ENCODE assay signal across 8 mouse cellular contexts in genomic region chr13:51616417-51617044, GRCm38 (mm10). TPM values are rescaled to one million over a fixed set of nuclear protein-coding genes. Genes with fewer than 3 reads are reported as not detected.
DNase-seq lines count a peak whose midpoint lies in the region; ATAC-seq and TF ChIP-seq lines count a peak whose summit lies in the region.
"Had no signal": no experiment of that assay in that cellular context is flagged by ENCODE, and none has a peak within 500 bp of the region (broad histone marks: within the 10 kb centered on the region; RNA-seq: fewer than 3 reads in every experiment).

No protein-coding gene starts in this region.

- no peak overlapping the region for H3K9ac ChIP-seq in hindbrain, embryonic 13.5 days
- H3K9ac ChIP-seq in midbrain, embryonic 12.5 days (replicated peaks), result no peak overlapping the region
- H3K9ac ChIP-seq: limb, embryonic 15.5 days had no signal

- peak; percentile 75 for ATAC-seq in hindbrain, embryonic 13.5 days (ENCODE audit: low FRiP score)
- peak; percentile 71 for ATAC-seq in midbrain, embryonic 12.5 days (ENCODE audit: low FRiP score, low read depth)

- H3K27ac ChIP-seq in hindbrain, embryonic 13.5 days, result peak overlapping the region; percentile 23; the same call in 1 of the 2 replicates
- H3K27ac ChIP-seq in midbrain, embryonic 12.5 days (replicated peaks), result no peak overlapping the region
- H3K27ac ChIP-seq in gastrocnemius, adult 2 months, result no peak overlapping the region

- H3K4me1 ChIP-seq in E14TG2a.4 (replicated peaks; ENCODE audit: low read depth, low read length), result peaks cover 52% of the 10 kb centered on the region
- peaks cover 9% of the 10 kb centered on the region for H3K4me1 ChIP-seq in hindbrain, embryonic 13.5 days (replicated peaks)
- H3K4me1 ChIP-seq in midbrain, embryonic 12.5 days, result peaks cover 16% of the 10 kb centered on the region

- H3K4me3 ChIP-seq in E14TG2a.4 (replicated peaks; ENCODE audit: low read length), result peak overlapping the region; percentile 60
- no peak overlapping the region for H3K4me3 ChIP-seq in hindbrain, embryonic 13.5 days
- no peak overlapping the region for H3K4me3 ChIP-seq in midbrain, embryonic 12.5 days
- no peak overlapping the region for H3K4me3 ChIP-seq in gastrocnemius, adult 2 months
- H3K4me3 ChIP-seq: limb, embryonic 15.5 days had no signal

- peak; percentile 94 for DNase-seq in R1 (ENCODE audit: low read depth, low spot score)
- DNase-seq in urinary bladder, postnatal 36 days (ENCODE audit: low spot score in 2 of 2), result no peak
- DNase-seq in heart, adult 9 months (ENCODE audit: low spot score in 2 of 2), result no peak
- no peak for DNase-seq in gastrocnemius, adult 2 months

- no peaks in the 10 kb centered on the region for H3K27me3 ChIP-seq in E14TG2a.4 (ENCODE audit: insufficient read depth, low read length)
- no peaks in the 10 kb centered on the region for H3K27me3 ChIP-seq in hindbrain, embryonic 13.5 days
- H3K27me3 ChIP-seq in midbrain, embryonic 12.5 days, result no peaks in the 10 kb centered on the region
- H3K27me3 ChIP-seq: limb, embryonic 15.5 days had no signal

- no peaks in the 10 kb centered on the region for H3K9me3 ChIP-seq in E14TG2a.4 (ENCODE audit: low read length)
- no peaks in the 10 kb centered on the region for H3K9me3 ChIP-seq in hindbrain, embryonic 13.5 days
- H3K9me3 ChIP-seq in midbrain, embryonic 12.5 days, result no peaks in the 10 kb centered on the region
- H3K9me3 ChIP-seq: limb, embryonic 15.5 days had no signal

- H3K4me2 ChIP-seq in hindbrain, embryonic 13.5 days, result 0 out of 2 replicates have a peak overlapping the region, but pooled peaks have one; percentile 11
- H3K4me2 ChIP-seq in midbrain, embryonic 12.5 days (replicated peaks), result 0 out of 2 replicates have a peak overlapping the region, but pooled peaks have one; percentile 7
- H3K4me2 ChIP-seq: limb, embryonic 15.5 days had no signal

- no peak for TF ChIP-seq CTCF in E14TG2a.4 (conservative IDR thresholded peaks at IDR 0.05; ENCODE audit: low read length)
- TF ChIP-seq CTCF in gastrocnemius, adult 2 months (IDR thresholded peaks at IDR 0.05), result no peak

- H3K36me3 ChIP-seq in E14TG2a.4 (ENCODE audit: insufficient read depth, low read length), result no peaks in the 10 kb centered on the region
- no peaks in the 10 kb centered on the region for H3K36me3 ChIP-seq in hindbrain, embryonic 13.5 days
- H3K36me3 ChIP-seq in midbrain, embryonic 12.5 days, result no peaks in the 10 kb centered on the region
- H3K36me3 ChIP-seq: limb, embryonic 15.5 days had no signal

- WGBS in hindbrain, embryonic 13.5 days, result 8% methylated on average over 12 of the region's 12 CpGs
- 15% methylated on average over 12 of the region's 12 CpGs for WGBS in midbrain, embryonic 12.5 days

- intact Hi-C loops in gastrocnemius, adult 2 months (cut with DNase I), result loop anchor here (5.0 kb wide), 1 partner anchor 669 kb away; no protein-coding TSS in a partner anchor

RNA-seq across cellular contexts. Expression of gene Cks2, which starts 28.5 kb away (rescaled TPM):
- 76.0 and 78.7 TPM in 2 replicates for polyA plus RNA-seq in hindbrain, embryonic 13.5 days (2015; fragmentation: Nextera tagmentation; extraction: Ambion mirVana)
- 244 and 257 TPM in 2 replicates for polyA plus RNA-seq in midbrain, embryonic 12.5 days (2016; fragmentation: Nextera tagmentation; extraction: Ambion mirVana)
- not detected for total RNA-seq in gastrocnemius, adult 2 months (2021)

RNA-seq across cellular contexts. Expression of gene Secisbp2, which starts 35.0 kb away (rescaled TPM):
- polyA plus RNA-seq in hindbrain, embryonic 13.5 days (2015; fragmentation: Nextera tagmentation; extraction: Ambion mirVana), result 31.9 and 33.1 TPM in 2 replicates
- 35.2 and 39.3 TPM in 2 replicates for polyA plus RNA-seq in midbrain, embryonic 12.5 days (2016; fragmentation: Nextera tagmentation; extraction: Ambion mirVana)
- 10 to 100 TPM; 11.1 to 11.7 TPM for total RNA-seq in gastrocnemius, adult 2 months (2021)

RNA-seq across cellular contexts. Expression of gene Shc3, which starts 47.3 kb away (rescaled TPM):
- polyA plus RNA-seq in hindbrain, embryonic 13.5 days (2015; fragmentation: Nextera tagmentation; extraction: Ambion mirVana), result 4.1 and 4.2 TPM in 2 replicates
- polyA plus RNA-seq in midbrain, embryonic 12.5 days (2016; fragmentation: Nextera tagmentation; extraction: Ambion mirVana), result 7.9 and 8.3 TPM in 2 replicates
- 1 to 10 TPM in 1 of 2 experiments, under 1 TPM in 1; 0.59 to 1.4 TPM for total RNA-seq in gastrocnemius, adult 2 months (2021)
